Mouse (Mus musculus) megakaryocyte, embryonic 14.5 days (primary cell): ENCODE measurements around the gene Chad.

Experiments used
- FLI1 ChIP-seq: IDR thresholded peaks from 2 replicates; pipeline ENCODE4 v1.6.1; 2012; ENCODE audit warnings: low read length, inconsistent platforms, mixed read lengths
- GATA1 ChIP-seq: IDR thresholded peaks from 3 replicates; pipeline ENCODE4 v1.6.1; 2012; ENCODE audit warnings: mixed read lengths, low read length, inconsistent platforms, borderline replicate concordance

DNA sequence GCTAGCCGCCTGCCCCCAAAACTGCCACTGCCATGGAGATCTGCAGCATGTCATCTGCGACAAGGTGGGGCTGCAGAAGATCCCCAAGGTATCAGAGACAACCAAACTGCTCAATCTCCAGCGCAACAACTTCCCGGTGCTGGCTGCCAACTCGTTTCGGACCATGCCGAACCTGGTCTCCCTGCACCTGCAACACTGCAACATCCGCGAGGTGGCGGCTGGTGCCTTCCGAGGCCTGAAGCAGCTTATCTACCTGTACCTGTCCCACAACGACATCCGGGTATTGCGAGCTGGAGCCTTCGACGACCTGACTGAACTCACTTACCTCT lies 268 bp downstream of the Chad start:
- TF ChIP-seq GATA1, result no peak
- TF ChIP-seq FLI1, result no peak
